Mouse (Mus musculus) liver, postnatal 0 days (tissue): Measurements from ENCODE around the gene Ppp1r15a. TPM values are rescaled to one million over a fixed set of nuclear protein-coding genes. Genes with fewer than 3 reads are reported as not detected.
"Not testable (repeated sequence)": the region's sequence is repeated elsewhere in the genome, so short reads cannot be mapped to it uniquely, and the experiment has no call there.

Experiments
- ATAC-seq: fragments of 200-750 bp; cut with Nextera tagmentation; 2 replicates; pipeline ENCODE4 v1.8.0; 2017; ENCODE audit warnings: mild to moderate bottlenecking, moderate library complexity
- DNase-seq: peaks from one replicate; pipeline ENCODE4 v3.0.0-alpha.2; 2016
- H3K27ac ChIP-seq: fragments of 300-500 bp; sonication (generic); 2 replicates; pipeline ENCODE4 v1.5.1; 2014; ENCODE audit warnings: antibody characterized with exemption, moderate library complexity, mild to moderate bottlenecking, low read depth
- H3K27me3 ChIP-seq: fragments of 300-500 bp; sonication (generic); 2 replicates; pipeline ENCODE4 v1.6.1; 2014; ENCODE audit warnings: low read length, control low read depth, mixed read lengths; ENCODE audit not compliant: insufficient read depth
- H3K36me3 ChIP-seq: fragments of 300-500 bp; sonication (generic); replicated peaks from 2 replicates; pipeline ENCODE4 v1.6.1; 2014; ENCODE audit warnings: mild to moderate bottlenecking, control low read depth, low read length, moderate library complexity, mixed read lengths; ENCODE audit not compliant: insufficient read depth
- H3K4me1 ChIP-seq: fragments of 300-500 bp; sonication (generic); 2 replicates; pipeline ENCODE4 v1.6.1; 2014; ENCODE audit warnings: antibody characterized with exemption, mild to moderate bottlenecking, control low read depth; ENCODE audit not compliant: insufficient read depth
- H3K4me2 ChIP-seq: fragments of 300-500 bp; sonication (generic); 2 replicates; pipeline ENCODE4 v1.6.1; 2014; ENCODE audit warnings: low read depth, mild to moderate bottlenecking, low read length, moderate library complexity, mixed read lengths
- H3K4me3 ChIP-seq: fragments of 300-500 bp; sonication (generic); 2 replicates; pipeline ENCODE4 v1.5.1; 2014; ENCODE audit warnings: low read depth, low read length
- H3K9ac ChIP-seq: fragments of 300-500 bp; sonication (generic); replicated peaks from 2 replicates; pipeline ENCODE4 v1.6.1; 2014; ENCODE audit warnings: mild to moderate bottlenecking, moderate library complexity
- H3K9me3 ChIP-seq: fragments of 300-500 bp; sonication (generic); 2 replicates; pipeline ENCODE4 v1.6.1; 2016; ENCODE audit warnings: mild to moderate bottlenecking, control low read depth, low read length, mixed read lengths
- CTCF ChIP-seq: sonication (generic); IDR thresholded peaks from 2 replicates; pipeline ENCODE4 v1.5.1; 2016; ENCODE audit warnings: antibody characterized with exemption, low read depth
- EP300 ChIP-seq: IDR thresholded peaks from 2 replicates; pipeline ENCODE4 v1.6.1; 2016; ENCODE audit warnings: antibody characterized with exemption, low read depth, mild to moderate bottlenecking
- WGBS: fragments of 180-500 bp; shearing (Covaris S2); extraction: QIAGEN DNeasy Blood & Tissue Kit; methylation state at CpG from one replicate; pipeline ENCODE4 v1.1.7; 2014; ENCODE audit not compliant: insufficient replicate concordance; 5-methylcytosine and 5-hydroxymethylcytosine counted together
- polyA plus RNA-seq: library from polyadenylated mRNA; unstranded; fragments of >200 nt; fragmentation: Nextera tagmentation; extraction: Ambion mirVana; gene quantifications from 2 replicates; pipeline ENCODE4 v1.2.1, GENCODE M21; 2015

Gene Ppp1r15a
- polyA plus RNA-seq, 1 experiment from 2014 or later: 113 TPM

DNA sequence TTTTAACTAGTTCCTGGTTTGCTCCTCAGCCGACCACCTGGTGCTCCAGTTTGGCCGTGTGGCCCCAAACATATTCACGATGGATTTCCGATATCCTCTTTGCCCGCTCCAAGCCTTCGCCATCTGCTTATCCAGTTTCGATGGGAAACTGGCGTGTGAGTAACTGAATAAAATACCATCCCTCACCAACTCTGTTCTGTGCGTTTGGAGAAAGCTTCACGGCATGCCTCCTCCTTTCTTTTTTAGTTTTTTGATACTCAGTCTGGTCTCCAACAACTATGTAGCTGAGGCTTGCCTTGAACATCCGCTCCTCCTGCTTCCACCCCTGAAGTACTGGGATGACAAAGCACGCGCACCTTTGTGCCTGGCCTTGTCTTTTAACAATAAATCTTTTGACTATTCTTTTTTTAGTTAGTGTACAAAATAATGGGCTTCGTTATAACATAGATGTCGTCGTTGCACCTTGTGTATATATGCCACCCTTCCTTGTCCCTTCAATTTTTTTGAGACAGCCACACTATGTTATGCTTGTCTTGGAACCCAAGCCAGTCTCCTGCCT lies 3.8 kb downstream of the Ppp1r15a start:
- ATAC-seq (no peak), DNase-seq (no peak)
- Histone ChIP-seq H3K4me1 (peaks cover 27% of the 10 kb centered on the region), H3K9me3 (no peaks in the 10 kb centered on the region), H3K27ac (peak overlapping the region; percentile 68; the same call in 1 of the 2 replicates), H3K4me3 (peak overlapping the region; percentile 86), H3K36me3 (peaks cover 23% of the 10 kb centered on the region), H3K4me2 (peak overlapping the region; percentile 82), H3K9ac (peak overlapping the region; percentile 66), H3K27me3 (no peaks in the 10 kb centered on the region)
- 54% methylated on average over 16 of the region's 16 CpGs for WGBS
- TF ChIP-seq CTCF: no peak
- no peak for TF ChIP-seq EP300

DNA sequence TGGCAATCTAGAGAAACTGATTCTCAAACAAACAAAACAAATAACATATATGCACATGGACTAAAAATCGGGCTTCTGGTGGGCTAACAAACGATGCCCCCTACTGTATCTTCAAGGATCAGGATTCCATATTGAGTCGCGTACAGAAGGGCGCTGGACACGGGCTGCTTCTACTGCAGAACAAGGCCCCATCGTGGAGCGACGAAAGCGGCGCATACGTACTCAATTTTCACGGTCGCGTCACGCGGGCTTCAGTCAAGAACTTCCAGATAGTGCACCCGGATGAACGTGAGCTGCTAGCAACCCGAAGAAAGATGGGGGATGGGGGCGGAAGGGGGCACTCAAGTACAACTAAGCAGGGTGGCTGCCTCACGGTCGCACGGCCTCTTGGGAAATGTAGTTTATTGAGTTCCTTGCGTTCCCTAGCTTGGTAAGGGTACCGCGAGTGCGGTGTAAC lies 4.3 kb downstream of the Ppp1r15a start:
- peaks cover 27% of the 10 kb centered on the region for H3K4me1 ChIP-seq
- peak; percentile 84 for DNase-seq
- TF ChIP-seq CTCF (peak; percentile 44), EP300 (no peak; the same call in 1 of the 2 replicates)
- ATAC-seq: no peak
- H3K9ac ChIP-seq: peak overlapping the region; percentile 66
- H3K27ac ChIP-seq: peak overlapping the region; percentile 76
- no peaks in the 10 kb centered on the region for H3K9me3 ChIP-seq
- H3K4me3 ChIP-seq: peak overlapping the region; percentile 86
- no peaks in the 10 kb centered on the region for H3K27me3 ChIP-seq
- H3K36me3 ChIP-seq: peaks cover 23% of the 10 kb centered on the region
- WGBS: under 1% methylated on average over 28 of the region's 28 CpGs
- peak overlapping the region; percentile 82 for H3K4me2 ChIP-seq

DNA sequence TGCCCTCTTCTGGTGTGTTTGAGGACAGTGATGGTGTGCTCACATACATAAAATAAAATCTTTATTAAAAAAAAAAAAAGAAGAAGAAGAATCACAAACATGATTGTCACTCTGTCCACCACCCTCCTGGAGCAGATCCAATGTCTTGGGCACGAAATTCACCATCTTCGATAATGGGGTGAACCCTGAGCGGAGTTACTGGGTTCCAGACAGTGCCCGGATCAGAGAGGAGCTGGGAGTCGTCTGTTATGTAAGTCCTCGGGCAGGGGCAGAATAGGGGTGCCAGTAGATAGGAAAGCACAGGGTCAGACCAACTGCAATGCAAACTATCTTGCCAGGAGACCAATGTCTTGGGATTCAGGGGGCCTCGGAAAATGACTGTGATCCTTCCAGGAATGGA lies 5.5 kb downstream of the Ppp1r15a start:
- H3K27ac ChIP-seq: no peak overlapping the region
- no peak for DNase-seq
- H3K4me1 ChIP-seq: peaks cover 31% of the 10 kb centered on the region
- H3K27me3 ChIP-seq: no peaks in the 10 kb centered on the region
- no peak for TF ChIP-seq EP300
- 0 out of 2 replicates have a peak, but pooled peaks have one; percentile 1 for TF ChIP-seq CTCF
- no peaks in the 10 kb centered on the region for H3K9me3 ChIP-seq
- no peak overlapping the region for H3K4me3 ChIP-seq
- peaks cover 23% of the 10 kb centered on the region for H3K36me3 ChIP-seq
- 87% methylated on average over 7 of the region's 7 CpGs for WGBS
- H3K9ac ChIP-seq: no peak overlapping the region
- H3K4me2 ChIP-seq: no peak overlapping the region
- ATAC-seq: no peak

DNA sequence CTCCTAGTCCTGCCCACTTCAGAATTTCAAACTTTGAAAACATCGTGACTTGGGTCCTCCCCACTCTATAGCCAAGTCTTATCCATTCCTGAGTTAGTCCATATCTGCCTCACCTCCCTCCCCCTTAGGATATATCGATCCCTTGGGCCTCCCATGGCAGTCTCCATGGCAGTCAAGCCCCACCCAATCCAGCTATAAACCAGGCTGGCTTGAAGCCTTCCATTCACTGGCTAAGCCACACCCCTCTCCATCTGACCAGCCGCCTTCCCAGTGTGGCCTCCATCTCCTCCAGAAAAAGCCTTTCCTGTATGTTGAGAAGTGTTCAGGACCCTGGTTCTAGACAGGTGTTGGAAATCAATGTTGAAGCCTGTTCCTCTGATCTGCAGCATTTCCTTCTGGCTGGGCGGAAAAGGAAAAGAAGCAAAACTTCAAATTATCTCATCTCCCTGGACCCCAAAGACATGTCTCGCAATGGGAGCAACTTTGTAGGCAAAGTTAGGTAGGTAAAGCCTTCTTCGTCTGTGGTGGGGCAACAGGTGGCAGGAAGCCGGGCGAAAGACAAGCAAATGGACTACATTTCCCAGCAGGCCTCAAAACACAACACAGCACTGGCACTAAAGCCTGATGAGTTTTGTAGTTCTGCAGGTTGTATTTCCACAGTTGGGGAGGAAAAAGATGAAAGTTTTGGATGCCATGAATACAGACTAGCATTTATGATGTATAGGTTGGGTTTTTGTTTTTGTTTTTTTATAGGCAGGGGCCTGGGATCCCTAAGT lies 6.5 kb downstream of the Ppp1r15a start:
- WGBS: 60% methylated on average over 8 of the region's 8 CpGs
- DNase-seq (no peak), ATAC-seq (no peak)
- no peak overlapping the region for H3K4me3 ChIP-seq
- TF ChIP-seq CTCF: no peak
- TF ChIP-seq EP300: no peak
- no peak overlapping the region for H3K4me2 ChIP-seq
- peaks cover 21% of the 10 kb centered on the region for H3K36me3 ChIP-seq
- no peak overlapping the region for H3K27ac ChIP-seq
- H3K9ac ChIP-seq: no peak overlapping the region
- H3K4me1 ChIP-seq: peaks cover 34% of the 10 kb centered on the region
- no peaks in the 10 kb centered on the region for H3K9me3 ChIP-seq
- no peaks in the 10 kb centered on the region for H3K27me3 ChIP-seq

DNA sequence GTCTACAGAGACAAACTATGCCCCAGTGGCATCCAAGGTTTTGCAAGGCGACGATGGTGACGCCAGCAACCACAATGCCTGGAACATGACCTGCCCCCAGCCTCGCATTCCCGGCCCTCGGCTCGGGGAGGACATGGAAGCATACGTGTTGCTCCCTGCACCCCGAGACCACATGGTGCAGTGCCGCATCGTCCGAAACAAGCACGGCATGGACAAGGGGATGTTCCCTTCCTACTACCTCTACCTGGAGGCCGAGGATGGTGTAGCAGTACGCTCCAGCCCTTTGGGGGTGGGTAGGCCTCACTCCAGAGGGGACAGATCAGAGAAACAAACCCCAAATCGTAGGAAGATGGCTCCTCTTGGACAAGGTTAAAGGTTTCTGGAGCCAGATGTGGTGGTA lies 7.5 kb downstream of the Ppp1r15a start:
- Histone ChIP-seq H3K4me2 (no peak overlapping the region), H3K36me3 (peaks cover 15% of the 10 kb centered on the region), H3K9ac (no peak overlapping the region), H3K27me3 (no peaks in the 10 kb centered on the region), H3K27ac (no peak overlapping the region), H3K9me3 (no peaks in the 10 kb centered on the region), H3K4me3 (no peak overlapping the region), H3K4me1 (peaks cover 31% of the 10 kb centered on the region)
- ATAC-seq: no peak
- 88% methylated on average over 16 of the region's 16 CpGs for WGBS
- no peak for TF ChIP-seq EP300
- no peak for TF ChIP-seq CTCF
- no peak for DNase-seq

DNA sequence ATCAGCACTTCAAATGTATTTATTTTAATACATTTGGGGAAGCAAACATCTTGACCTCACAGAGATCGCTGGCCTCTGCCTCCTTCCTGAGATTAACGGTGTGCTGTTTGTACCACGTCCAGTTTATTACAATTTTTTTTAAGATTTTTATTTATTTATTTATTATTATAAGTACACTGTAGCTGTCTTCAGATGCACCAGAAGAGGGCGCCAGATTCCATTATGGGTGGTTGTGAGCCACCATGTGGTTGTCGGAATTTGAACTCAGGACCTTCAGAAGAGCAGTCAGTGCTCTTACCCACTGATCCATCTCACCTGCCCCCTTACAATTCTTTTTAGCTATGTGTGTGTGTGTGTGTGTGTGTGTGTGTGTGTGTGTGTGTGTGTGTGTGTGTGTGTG lies 9.2 kb downstream of the Ppp1r15a start:
- peaks cover 22% of the 10 kb centered on the region for H3K4me1 ChIP-seq
- H3K27me3 ChIP-seq, ATAC-seq, H3K36me3 ChIP-seq, H3K9me3 ChIP-seq, H3K4me3 ChIP-seq, DNase-seq, H3K9ac ChIP-seq, H3K27ac ChIP-seq, H3K4me2 ChIP-seq: not testable (repeated sequence)
- 53% methylated on average over 5 of the region's 5 CpGs for WGBS
- peak; percentile 51 for TF ChIP-seq CTCF
